Mouse (Mus musculus): ENCODE measurements around the gene Zfp622. TPM values are rescaled to one million over a fixed set of nuclear protein-coding genes. Genes with fewer than 3 reads are reported as not detected.
A peak's percentile ranks its signal among the peaks of the same experiment; 100 is the strongest.

Zfp622 gene
- total and polyA plus RNA-seq, 3 experiments = 65.6 to 146 (median 84.3) TPM

DNA sequence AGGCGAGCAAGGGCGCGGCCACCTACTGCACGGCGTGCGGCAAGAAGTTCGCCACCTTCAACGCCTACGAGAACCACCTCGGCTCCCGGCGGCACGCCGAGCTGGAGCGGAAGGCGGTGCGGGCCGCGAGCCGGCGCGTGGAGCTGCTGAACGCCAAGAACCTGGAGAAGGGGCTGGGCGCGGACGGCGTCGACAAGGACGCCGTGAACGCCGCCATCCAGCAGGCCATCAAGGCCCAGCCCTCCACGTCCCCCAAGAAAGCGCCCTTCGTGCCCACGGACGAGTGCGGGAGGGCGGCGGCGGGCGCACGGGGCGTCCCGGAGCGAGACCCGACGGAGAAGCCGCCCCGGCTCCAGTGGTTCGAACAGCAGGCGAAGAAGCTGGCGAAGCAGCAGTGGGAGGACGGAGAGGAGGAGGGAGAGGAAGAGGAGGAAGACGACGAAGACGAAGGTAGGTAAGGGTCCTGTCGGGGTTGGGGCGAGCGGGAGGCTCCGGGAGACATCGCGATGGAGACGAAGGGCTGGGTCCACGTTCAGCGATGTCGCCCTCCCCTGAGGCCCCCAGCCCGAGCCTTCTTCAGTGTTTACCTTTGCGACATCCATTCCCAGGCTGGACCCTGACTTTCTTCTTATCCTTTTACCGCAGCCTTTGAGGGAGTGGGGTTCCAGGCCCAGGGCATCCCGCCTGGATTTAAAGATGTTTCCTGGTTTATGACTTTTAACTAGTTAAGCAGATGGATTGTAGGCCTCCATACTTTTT, 747 bp downstream of the Zfp622 start:
- TF ChIP-seq ZNF384 (IDR thresholded peaks at IDR 0.05; ENCODE audit: low read depth, low read length) (no peak), ELF1 (IDR thresholded peaks at IDR 0.05; ENCODE audit: low read depth, low read length) (no peak), ZC3H11A (IDR thresholded peaks at IDR 0.05; ENCODE audit: low read depth, low read length) (no peak), PAX5 (IDR thresholded peaks at IDR 0.05; ENCODE audit: low read length) (no peak), JUND (conservative IDR thresholded peaks at IDR 0.05; ENCODE audit: low read depth, low read length) (no peak), SMC3 (IDR thresholded peaks at IDR 0.05; ENCODE audit: low read depth, low read length) (no peak), CHD1 (IDR thresholded peaks at IDR 0.05; ENCODE audit: low read depth, low read length) (no peak), MAX (IDR thresholded peaks at IDR 0.05; ENCODE audit: low read length) (no peak; the same call in 1 of the 2 replicates), UBTF (IDR thresholded peaks at IDR 0.05; ENCODE audit: low read depth, low read length) (no peak), IRF4 (IDR thresholded peaks at IDR 0.05; ENCODE audit: low read depth, low read length) (no peak), GABPA (IDR thresholded peaks at IDR 0.05; ENCODE audit: insufficient replicate concordance, low read depth, low read length) (no peak), MEF2A (IDR thresholded peaks at IDR 0.05; ENCODE audit: borderline replicate concordance, low read depth, low read length) (no peak), E2F4 (IDR thresholded peaks at IDR 0.05; ENCODE audit: insufficient replicate concordance, low read depth, low read length) (no peak), MAFK (IDR thresholded peaks at IDR 0.05; ENCODE audit: insufficient replicate concordance, low read length) (no peak), TBP (conservative IDR thresholded peaks at IDR 0.05; ENCODE audit: low read depth, low read length) (no peak), RAD21 (IDR thresholded peaks at IDR 0.05; ENCODE audit: low read depth, low read length) (no peak), NRF1 (IDR thresholded peaks at IDR 0.05; ENCODE audit: low read depth, low read length) (no peak), MYC (IDR thresholded peaks at IDR 0.05; ENCODE audit: low read depth, low read length) (no peak), POLR2A (IDR thresholded peaks at IDR 0.05; ENCODE audit: low read depth, low read length) (no peak), HCFC1 (IDR thresholded peaks at IDR 0.05; ENCODE audit: low read depth, low read length) (no peak)
- Histone ChIP-seq H3K9me3 (replicated peaks; ENCODE audit: low read length) (no peaks in the 10 kb centered on the region), H3K27me3 (replicated peaks) (no peaks in the 10 kb centered on the region), H3K27ac (ENCODE audit: insufficient read depth, low read depth) (peak overlapping the region; percentile 69), H3K79me2 (replicated peaks; ENCODE audit: control insufficient read depth, extremely low read depth, insufficient read depth, poor library complexity, severe bottlenecking) (peaks cover 49% of the 10 kb centered on the region), H3K4me2 (ENCODE audit: insufficient read depth, low read depth, poor library complexity, severe bottlenecking) (peak overlapping the region; percentile 31; the same call in 1 of the 2 replicates), H3K4me3 (replicated peaks in 1 of 3; ENCODE audit: low read depth in 2 of 3, low read length in 2 of 3, poor library complexity in 1 of 3) (peak overlapping the region; percentile 67 to 100 (median 97)), H3K36me3 (replicated peaks in 1 of 2; ENCODE audit: control insufficient read depth in 1 of 2, insufficient read depth in 1 of 2, low read length in 1 of 2) (peaks cover 17 to 38% of the 10 kb centered on the region in 2 experiments), H3K9ac (ENCODE audit: insufficient read depth, low read depth) (peak overlapping the region; percentile 88), H3K4me1 (ENCODE audit: control insufficient read depth in 1 of 2, insufficient read depth in 2 of 2) (peaks cover 6 to 48% of the 10 kb centered on the region in 2 experiments; a peak in 3 of 4 replicates)
- dilution Hi-C loops (cut with MboI; ENCODE audit: extremely low pct_ligation_motif_present, extremely low pct_unique_long_range_greater_than_20kb, low sequenced_read_pairs) = no loop called here
- in situ Hi-C loops (cut with MboI; ENCODE audit: low pct_ligation_motif_present, low pct_unique_long_range_greater_than_20kb, low sequenced_read_pairs) = no loop called here
- no peak for DNase-seq (ENCODE audit: extremely low read depth)
